Mouse (Mus musculus): Measurements from ENCODE around the gene Osgepl1.
"Not testable (repeated sequence)": the region's sequence is repeated elsewhere in the genome, so short reads cannot be mapped to it uniquely, and the experiment has no call there.

DNA sequence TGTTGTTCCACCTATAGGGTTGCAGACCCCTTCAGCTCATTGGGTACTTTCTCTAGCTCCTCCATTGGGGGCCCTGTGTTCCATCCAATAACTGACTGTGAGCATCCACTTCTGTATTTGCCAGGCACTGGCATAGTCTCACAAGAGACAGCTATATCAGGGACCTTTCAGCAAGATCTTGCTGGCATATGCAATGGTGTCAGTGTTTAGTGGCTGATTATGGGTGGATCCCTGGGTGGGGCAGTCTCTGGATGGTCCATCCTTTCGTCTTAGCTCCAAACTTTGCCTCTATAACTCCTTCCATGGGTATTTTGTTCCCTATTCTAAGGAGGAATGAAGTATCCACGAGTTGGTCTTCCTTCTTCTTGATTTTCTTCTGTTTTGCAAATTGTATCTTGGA is 24.0 kb downstream of the Osgepl1 start:
- not testable (repeated sequence) for TF ChIP-seq EP300, CTCF (IDR thresholded peaks at IDR 0.05; ENCODE audit: low read depth)
